Mouse (Mus musculus) CH12.LX (cell line): ENCODE results near the gene Scmh1. TPM values are rescaled to one million over a fixed set of nuclear protein-coding genes. Genes with fewer than 3 reads are reported as not detected.
A peak's percentile ranks its signal among the peaks of the same experiment; 100 is the strongest.

ENCODE experiments used
- DNase-seq: peaks from one replicate; pipeline ENCODE4 v3.0.0-alpha.2; 2013; ENCODE audit errors: extremely low read depth
- H3K27ac ChIP-seq: 2 replicates; pipeline ENCODE4 v1.5.1; 2012; ENCODE audit warnings: low read depth, mild to moderate bottlenecking, control low read depth, moderate library complexity; ENCODE audit not compliant: insufficient read depth
- H3K27me3 ChIP-seq: replicated peaks from 2 replicates; pipeline ENCODE3; 2012; ENCODE audit warnings: inconsistent platforms
- H3K36me3 ChIP-seq, 2 experiments: replicated peaks in 1 of 2; 2 replicates each; pipeline versions ENCODE3 to v1.6.1; 2012; ENCODE audit warnings: inconsistent platforms in 1 of 2, low read length in 1 of 2, mild to moderate bottlenecking in 1 of 2, mixed read lengths in 1 of 2, moderate library complexity in 1 of 2; ENCODE audit not compliant: control insufficient read depth in 1 of 2, insufficient read depth in 1 of 2
- H3K4me1 ChIP-seq, 2 experiments: 2 replicates each; pipeline ENCODE4 v1.6.1; 2012; ENCODE audit warnings: inconsistent platforms in 1 of 2, moderate library complexity in 1 of 2; ENCODE audit not compliant: insufficient read depth in 2 of 2, control insufficient read depth in 1 of 2
- H3K4me2 ChIP-seq: 2 replicates; pipeline ENCODE4 v1.6.1; 2012; ENCODE audit warnings: low read depth, mild to moderate bottlenecking, control low read depth; ENCODE audit not compliant: poor library complexity, insufficient read depth, severe bottlenecking
- H3K4me3 ChIP-seq, 3 experiments: fragments of 150-350 bp in 1 of 3; sonication (generic) in 1 of 3; replicated peaks in 1 of 3; 2 replicates each; pipeline versions ENCODE3 to v1.5.1; 2011 to 2012; ENCODE audit warnings: low read depth in 2 of 3, low read length in 2 of 3, mild to moderate bottlenecking in 2 of 3, moderate library complexity in 2 of 3, control low read depth in 1 of 3, improper control_type of control experiment in 1 of 3, inconsistent platforms in 1 of 3, mixed read lengths in 1 of 3; ENCODE audit not compliant: poor library complexity in 1 of 3
- H3K79me2 ChIP-seq: replicated peaks from 2 replicates; pipeline ENCODE4 v1.6.1; 2012; ENCODE audit warnings: mild to moderate bottlenecking, moderate library complexity; ENCODE audit not compliant: control insufficient read depth, poor library complexity, insufficient read depth, severe bottlenecking; ENCODE audit errors: extremely low read depth
- H3K9ac ChIP-seq: 2 replicates; pipeline ENCODE4 v1.6.1; 2012; ENCODE audit warnings: low read depth, mild to moderate bottlenecking, control low read depth, moderate library complexity; ENCODE audit not compliant: insufficient read depth
- H3K9me3 ChIP-seq: replicated peaks from 2 replicates; pipeline ENCODE3; 2012; ENCODE audit warnings: low read length, inconsistent platforms, mixed read lengths
- CHD2 ChIP-seq: IDR thresholded peaks from 2 replicates; pipeline ENCODE4 v1.6.1; 2011; ENCODE audit warnings: low read length, improper control_type of control experiment
- CTCF ChIP-seq, 2 experiments: IDR thresholded peaks in 1 of 2; conservative IDR thresholded peaks in 1 of 2; 2 replicates each; pipeline ENCODE4 v1.5.1; 2011 to 2012; ENCODE audit warnings: low read depth in 2 of 2, low read length in 2 of 2, improper control_type of control experiment in 1 of 2, inconsistent platforms in 1 of 2, mild to moderate bottlenecking in 1 of 2, moderate library complexity in 1 of 2
- ELF1 ChIP-seq: IDR thresholded peaks from 2 replicates; pipeline ENCODE4 v1.6.1; 2014; ENCODE audit warnings: low read depth, mild to moderate bottlenecking, inconsistent platforms, low read length, improper control_type of control experiment
- EP300 ChIP-seq: IDR thresholded peaks from 2 replicates; pipeline ENCODE4 v1.6.1; 2011; ENCODE audit warnings: low read length, improper control_type of control experiment
- GABPA ChIP-seq: IDR thresholded peaks from 2 replicates; pipeline ENCODE4 v1.6.1; 2012; ENCODE audit warnings: low read depth, low read length, improper control_type of control experiment, inconsistent platforms; ENCODE audit not compliant: insufficient replicate concordance
- IRF4 ChIP-seq: IDR thresholded peaks from 2 replicates; pipeline ENCODE4 v1.6.1; 2014; ENCODE audit warnings: low read depth, mild to moderate bottlenecking, inconsistent platforms, low read length, improper control_type of control experiment
- MEF2A ChIP-seq: IDR thresholded peaks from 2 replicates; pipeline ENCODE4 v1.6.1; 2014; ENCODE audit warnings: low read depth, mild to moderate bottlenecking, inconsistent platforms, low read length, improper control_type of control experiment, borderline replicate concordance
- MXI1 ChIP-seq: IDR thresholded peaks from 2 replicates; pipeline ENCODE4 v1.6.1; 2011; ENCODE audit warnings: mild to moderate bottlenecking, low read depth, low read length, improper control_type of control experiment
- NELFE ChIP-seq: IDR thresholded peaks from 2 replicates; pipeline ENCODE4 v1.6.1; 2011; ENCODE audit warnings: low read depth, low read length, improper control_type of control experiment
- POLR2A ChIP-seq: IDR thresholded peaks from 2 replicates; pipeline ENCODE4 v1.6.1; 2011; ENCODE audit warnings: low read depth, mild to moderate bottlenecking, improper control_type of control experiment, low read length
- RAD21 ChIP-seq: IDR thresholded peaks from 2 replicates; pipeline ENCODE4 v1.6.1; 2011; ENCODE audit warnings: low read depth, mild to moderate bottlenecking, low read length, improper control_type of control experiment, moderate library complexity
- SMC3 ChIP-seq: IDR thresholded peaks from 2 replicates; pipeline ENCODE4 v1.6.1; 2011; ENCODE audit warnings: low read depth, low read length, improper control_type of control experiment
- TCF12 ChIP-seq: IDR thresholded peaks from 2 replicates; pipeline ENCODE4 v1.6.1; 2014; ENCODE audit warnings: low read depth, mild to moderate bottlenecking, inconsistent platforms, low read length, improper control_type of control experiment
- UBTF ChIP-seq: IDR thresholded peaks from 2 replicates; pipeline ENCODE4 v1.6.1; 2012; ENCODE audit warnings: low read depth, mild to moderate bottlenecking, inconsistent platforms, low read length, improper control_type of control experiment, moderate library complexity
- USF1 ChIP-seq: IDR thresholded peaks from 2 replicates; pipeline ENCODE4 v1.6.1; 2014; ENCODE audit warnings: low read depth, mild to moderate bottlenecking, inconsistent platforms, low read length, improper control_type of control experiment
- ZKSCAN1 ChIP-seq: IDR thresholded peaks from 2 replicates; pipeline ENCODE4 v1.6.1; 2012; ENCODE audit warnings: low read depth, inconsistent platforms, low read length, improper control_type of control experiment, borderline replicate concordance
- ZMIZ1 ChIP-seq: IDR thresholded peaks from 2 replicates; pipeline ENCODE4 v1.6.1; 2012; ENCODE audit warnings: low read depth, mild to moderate bottlenecking, inconsistent platforms, low read length, improper control_type of control experiment
- dilution Hi-C: fragments of 300-500 bp; cut with MboI; formaldehyde crosslinking; loops from 2 replicates; pipeline ENCODE4 v1.14.3; 2020; ENCODE audit warnings: low sequenced_read_pairs; ENCODE audit not compliant: extremely low pct_unique_long_range_greater_than_20kb, extremely low pct_ligation_motif_present
- in situ Hi-C: fragments of 300-500 bp; cut with MboI; formaldehyde crosslinking; loops from 3 replicates; pipeline ENCODE4 v1.14.3; 2019; ENCODE audit warnings: low sequenced_read_pairs, low pct_ligation_motif_present, low pct_unique_long_range_greater_than_20kb, mixed read lengths
- polyA plus RNA-seq: library from polyadenylated mRNA; unstranded; fragments of >175 nt; gene quantifications from 2 replicates; pipeline ENCODE4 v1.2.1, GENCODE M21; 2012; ENCODE audit warnings: low read depth; ENCODE audit not compliant: insufficient read length
- total RNA-seq, 2 experiments: library from RNA; depleted of rRNA; stranded (reverse); fragments of 300-350 nt in 1 of 2; fragments of >200 nt in 1 of 2; gene quantifications; 2 replicates each; pipeline ENCODE4 v1.2.3; 2012 to 2014

The Scmh1 gene
- total and polyA plus RNA-seq, 3 experiments = 3.2 to 24.0 (median 3.5) TPM

- peaks cover 14% of the 10 kb centered on the region for H3K27me3 ChIP-seq
- dilution Hi-C loops = no loop called here
- peak overlapping the region; percentile 17 to 57 (median 45) for H3K4me3 ChIP-seq
- peaks cover 4 to 61% of the 10 kb centered on the region in 2 experiments for H3K4me1 ChIP-seq
- DNase-seq = peak; percentile 86
- TF ChIP-seq USF1 = no peak
- no peak for TF ChIP-seq MXI1
- TF ChIP-seq MEF2A = no peak
- peak; percentile 65 to 91 for TF ChIP-seq CTCF (conservative IDR thresholded peaks at IDR 0.05 in 1 of 2, IDR thresholded peaks at IDR 0.05 in 1 of 2; ENCODE audit: low read depth in 2 of 2, low read length in 2 of 2)
- TF ChIP-seq SMC3 = peak; percentile 66
- TF ChIP-seq NELFE = no peak
- peak; percentile 77 for TF ChIP-seq ELF1
- peak; percentile 71 for TF ChIP-seq RAD21
- TF ChIP-seq UBTF = no peak
- TF ChIP-seq POLR2A = 0 out of 2 replicates have a peak, but pooled peaks have one; percentile 33
- peak; percentile 20; the same call in 1 of the 2 replicates for TF ChIP-seq TCF12
- no peak for TF ChIP-seq CHD2
- TF ChIP-seq ZKSCAN1 = no peak
- TF ChIP-seq, all 38 proteins: peak for 6
- Histone ChIP-seq H3K9me3 (no peaks in the 10 kb centered on the region), H3K79me2 (no peaks in the 10 kb centered on the region), H3K27ac (peak overlapping the region; percentile 43; the same call in 1 of the 2 replicates), H3K4me2 (peak overlapping the region; percentile 96), H3K9ac (peak overlapping the region; percentile 68), H3K36me3 (no peaks in the 10 kb centered on the region)
- in situ Hi-C loops = no loop called here
These were observed 36.4 kb upstream of the Scmh1 start for GRCm38 (mm10) chr4:120368663-120369062.

DNA sequence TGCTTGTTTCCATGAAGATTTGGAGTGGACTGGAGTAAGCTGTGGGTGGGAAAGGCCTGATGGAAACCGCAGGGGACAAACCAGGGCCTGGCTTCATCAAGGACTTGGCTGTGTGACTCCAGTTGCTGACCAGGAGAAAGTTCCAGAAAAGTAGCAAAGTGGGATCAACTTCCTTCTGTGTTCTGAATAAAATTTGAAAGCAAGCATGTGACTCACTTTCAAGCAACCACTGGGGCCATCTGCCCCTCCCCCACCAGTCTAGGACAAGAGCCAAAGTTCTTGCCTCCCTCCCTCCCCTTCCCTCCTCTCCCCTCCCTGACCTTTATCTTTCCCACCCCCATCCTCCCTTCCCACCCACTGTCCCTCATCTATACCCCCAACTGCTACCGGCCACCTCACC, 35.9 kb upstream of the Scmh1 start:
- peaks cover 7 to 66% of the 10 kb centered on the region in 2 experiments for H3K4me1 ChIP-seq
- H3K4me2 ChIP-seq = peak overlapping the region; percentile 96
- H3K4me3 ChIP-seq = peak overlapping the region; percentile 45 to 57 (median 54)
- TF ChIP-seq GABPA = no peak
- TF ChIP-seq ZMIZ1 = no peak
- TF ChIP-seq NELFE = no peak
- no peak for TF ChIP-seq CTCF (conservative IDR thresholded peaks at IDR 0.05 in 1 of 2, IDR thresholded peaks at IDR 0.05 in 1 of 2; ENCODE audit: low read depth in 2 of 2, low read length in 2 of 2)
- peak; percentile 23; the same call in 1 of the 2 replicates for TF ChIP-seq CHD2
- TF ChIP-seq IRF4 = no peak
- no peak for TF ChIP-seq EP300
- TF ChIP-seq, all 38 proteins: peak for 1
- dilution Hi-C loops = no loop called here
- in situ Hi-C loops = no loop called here
- Histone ChIP-seq H3K27me3 (peaks cover 10% of the 10 kb centered on the region), H3K79me2 (no peaks in the 10 kb centered on the region), H3K9ac (peak overlapping the region; percentile 68), H3K9me3 (no peaks in the 10 kb centered on the region), H3K27ac (peak overlapping the region; percentile 46; the same call in 1 of the 2 replicates), H3K36me3 (no peaks in the 10 kb centered on the region)
- DNase-seq = peak; percentile 21
